Mouse (Mus musculus): ENCODE measurements around the gene E2f8. TPM values are rescaled to one million over a fixed set of nuclear protein-coding genes. Genes with fewer than 3 reads are reported as not detected.

E2f8 gene
- total RNA-seq, 2 experiments from 2014 or later, result 0.25 to 0.84 TPM

DNA sequence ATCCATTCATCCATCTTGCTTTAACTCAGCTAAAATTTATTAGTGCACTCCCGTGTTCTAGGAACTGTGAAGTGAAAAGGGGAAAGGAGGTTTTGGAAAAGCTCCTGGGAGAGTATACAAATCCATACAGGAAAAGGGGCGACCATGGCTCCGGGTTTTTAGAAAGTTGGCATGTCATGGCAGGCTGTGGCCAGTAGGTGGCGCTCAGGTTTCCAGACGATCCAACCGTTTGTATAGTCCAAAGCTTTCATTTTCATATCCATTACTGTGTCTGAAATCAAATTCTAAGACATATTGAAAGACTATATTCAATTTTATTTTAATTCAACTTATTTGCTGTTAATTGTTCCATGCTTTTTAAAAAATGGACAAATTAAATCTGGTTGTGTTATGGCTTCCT, 12.8 kb upstream of the E2f8 start:
- DNase-seq, result peak; percentile 29 to 42
- intact Hi-C loops (cut with DNase I), result loop anchor here (2.0 to 10.0 kb wide), 2 partner anchors 227 to 531 kb away; no protein-coding TSS in a partner anchor

DNA sequence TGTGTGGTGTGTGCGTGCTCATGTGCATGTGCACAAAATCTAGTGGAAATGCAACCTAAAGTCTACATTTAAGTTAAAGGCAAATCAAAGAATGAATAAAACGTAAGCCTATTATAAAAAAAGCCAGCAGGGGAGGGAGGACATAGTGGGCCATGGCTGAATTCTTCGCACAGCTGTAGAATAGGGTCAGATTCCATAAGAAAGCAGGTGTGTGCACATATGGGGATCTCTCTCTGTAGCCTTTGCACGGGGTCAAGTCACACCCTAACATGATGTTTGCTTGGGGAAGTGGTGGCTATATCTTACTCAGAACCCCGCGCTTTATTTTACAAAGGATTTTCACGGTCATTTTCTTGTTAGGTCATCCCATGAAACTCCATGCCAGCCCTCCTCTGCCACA, 11.7 kb upstream of the E2f8 start:
- no peak for DNase-seq
- intact Hi-C loops (cut with DNase I), result loop anchor here (10.0 kb wide), 1 partner anchor 532 kb away; no protein-coding TSS in a partner anchor

DNA sequence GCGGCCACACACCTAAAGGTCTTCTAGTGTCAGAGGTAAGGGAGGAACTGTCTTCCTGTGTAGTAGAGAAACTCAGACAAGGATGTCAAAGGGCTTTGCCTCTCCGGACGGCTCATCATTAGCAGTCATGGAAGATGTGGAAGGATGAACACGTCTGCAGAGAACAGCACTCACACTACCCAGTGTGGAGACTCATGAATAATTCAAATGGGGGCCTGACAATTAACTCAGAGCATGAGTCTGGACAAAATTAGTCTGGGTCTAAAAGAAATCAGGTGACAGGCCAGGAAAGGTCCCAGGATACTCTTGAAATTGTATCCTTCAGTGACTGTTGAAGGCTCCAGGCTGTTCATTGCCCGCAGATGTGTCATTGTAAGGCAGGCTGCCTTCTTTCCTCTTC, 9.6 kb upstream of the E2f8 start:
- intact Hi-C loops (cut with DNase I), result loop anchor here (10.0 kb wide), 1 partner anchor 534 kb away; no protein-coding TSS in a partner anchor
- DNase-seq, result no peak

DNA sequence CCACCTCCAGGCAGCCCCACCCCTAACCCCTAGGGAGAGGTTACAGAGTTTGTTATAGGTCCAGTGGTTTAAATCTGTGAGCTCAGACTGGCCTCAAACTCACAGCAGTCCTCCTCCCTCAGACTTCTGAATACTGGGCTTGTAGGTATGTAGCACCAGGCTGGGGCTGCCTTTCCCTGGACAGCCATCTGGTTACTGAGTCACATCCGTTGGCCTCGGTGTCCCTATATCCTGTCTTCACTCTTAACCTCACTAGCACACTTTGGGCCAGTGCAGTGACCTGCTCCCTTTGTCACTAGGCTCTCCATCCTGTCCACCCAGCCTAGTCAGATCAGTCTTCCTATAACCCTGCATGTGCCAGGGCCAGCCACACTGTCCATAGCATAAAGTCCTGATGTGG, 7.4 kb upstream of the E2f8 start:
- intact Hi-C loops (cut with DNase I), result loop anchor here (10.0 kb wide), 1 partner anchor 376 kb away; no protein-coding TSS in a partner anchor
- DNase-seq, result no peak

DNA sequence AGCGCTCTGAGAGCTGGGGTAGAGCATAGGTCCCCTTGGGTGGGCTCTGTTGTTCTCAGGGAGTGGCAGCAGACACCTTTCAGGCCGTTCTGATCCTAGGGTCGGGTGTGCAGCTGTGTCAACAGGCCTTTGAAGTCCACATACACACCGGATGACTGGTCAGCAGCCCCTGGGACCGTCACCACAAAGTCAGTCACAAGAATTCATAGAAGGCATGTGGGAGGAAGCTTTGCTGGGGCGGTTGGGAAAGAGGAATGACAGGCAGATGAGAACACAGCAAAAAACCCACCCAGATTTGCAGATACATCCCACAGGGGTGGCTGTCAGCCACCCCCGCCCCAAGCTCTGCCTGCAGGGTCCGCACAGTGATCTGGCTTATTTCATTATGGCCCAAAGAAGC, 6.6 kb upstream of the E2f8 start:
- intact Hi-C loops (cut with DNase I), result loop anchor here (10.0 kb wide), 1 partner anchor 377 kb away; no protein-coding TSS in a partner anchor
- DNase-seq, result no peak

DNA sequence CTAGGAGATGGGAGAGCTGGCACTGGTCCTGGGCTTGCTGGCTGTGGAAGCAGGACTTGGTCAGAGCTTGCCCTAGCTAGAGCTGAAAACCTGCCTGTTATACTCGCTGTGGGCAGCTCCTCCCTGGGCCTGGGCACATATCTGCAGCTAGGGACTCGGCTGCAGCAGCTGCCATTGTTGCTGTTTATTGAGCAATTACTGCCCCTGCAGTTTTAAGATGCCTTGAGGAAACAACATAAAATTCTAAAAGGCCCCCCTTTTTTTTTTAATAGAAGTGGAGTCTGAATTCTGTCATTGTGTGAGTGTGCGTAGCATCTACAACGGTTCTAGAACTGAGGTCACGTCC, 2.8 kb upstream of the E2f8 start:
- intact Hi-C loops (cut with DNase I), result loop anchor here (10.0 kb wide), 1 partner anchor 381 kb away; no protein-coding TSS in a partner anchor

DNA sequence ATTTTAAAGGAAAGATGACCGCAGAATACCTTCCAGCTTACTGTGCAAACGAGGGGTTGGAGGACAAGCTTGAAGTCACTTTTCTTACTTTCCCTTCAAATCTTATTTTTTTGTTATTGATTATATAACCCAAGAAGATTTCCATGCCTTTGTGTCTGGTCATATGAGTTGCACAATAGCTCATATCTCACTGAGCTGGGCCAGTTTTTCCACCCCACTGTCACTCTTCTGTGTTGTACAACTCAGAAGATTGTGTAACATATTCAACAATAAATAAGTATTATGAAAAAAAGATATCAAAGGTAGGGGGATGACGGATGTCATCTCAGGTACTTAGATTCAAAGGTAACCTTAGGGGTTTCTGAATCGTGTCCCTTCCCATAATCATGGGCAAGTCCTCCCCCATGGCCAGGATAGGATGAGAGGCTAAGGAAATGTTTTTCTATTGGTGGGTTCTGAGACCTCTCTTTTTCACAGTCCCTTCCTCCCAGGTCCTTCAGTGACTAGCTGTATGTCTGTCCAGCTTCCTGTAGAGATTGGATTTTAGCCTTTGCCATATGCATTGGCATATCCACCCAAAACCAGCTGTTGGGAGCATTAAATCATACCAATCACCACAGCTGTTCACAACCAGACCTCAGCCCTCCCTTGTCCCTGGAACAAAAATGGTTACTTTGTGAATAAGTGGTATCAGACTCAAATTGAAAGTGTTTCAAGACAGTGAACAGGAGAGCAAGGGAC, 2.3 kb upstream of the E2f8 start:
- no peak for DNase-seq
- intact Hi-C loops (cut with DNase I), result loop anchor here (10.0 kb wide), 1 partner anchor 381 kb away; no protein-coding TSS in a partner anchor

More for the DNA sequence above, 2.8 kb upstream of the E2f8 start:
- no peak for DNase-seq

DNA sequence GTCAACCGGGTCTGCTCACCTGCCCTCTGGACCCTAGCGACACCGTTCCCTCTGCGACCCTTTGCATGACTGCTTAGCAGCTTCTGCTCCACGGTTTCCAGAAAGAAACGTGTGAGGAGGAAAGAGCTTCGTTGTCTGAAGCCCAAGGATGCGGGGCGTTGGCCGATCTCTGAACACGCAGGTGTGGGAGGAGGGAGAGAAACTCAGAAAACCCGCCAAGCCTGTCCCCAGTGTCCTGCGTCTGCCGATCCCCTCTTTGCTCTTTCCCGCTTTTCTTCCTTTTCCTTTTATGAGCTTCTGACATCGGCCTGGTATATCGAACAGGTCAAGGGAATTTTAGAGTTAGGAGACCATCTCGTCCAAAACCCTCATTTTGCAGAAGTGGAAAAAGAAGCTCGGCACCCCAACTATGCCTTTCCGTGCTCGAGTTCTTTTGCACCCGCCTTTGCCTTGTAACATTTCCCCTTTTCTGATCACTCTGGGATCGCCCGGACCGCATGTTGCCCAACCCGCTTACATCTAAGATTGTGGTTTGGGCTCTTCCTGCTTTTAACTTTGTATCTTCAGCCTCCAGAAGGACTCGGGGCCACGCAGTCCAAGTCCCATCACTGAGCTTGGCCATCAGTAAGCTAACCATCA, 694 bp upstream of the E2f8 start:
- no peak for DNase-seq
- intact Hi-C loops (cut with DNase I), result loop anchor here (10.0 kb wide), 1 partner anchor 383 kb away; no protein-coding TSS in a partner anchor

DNA sequence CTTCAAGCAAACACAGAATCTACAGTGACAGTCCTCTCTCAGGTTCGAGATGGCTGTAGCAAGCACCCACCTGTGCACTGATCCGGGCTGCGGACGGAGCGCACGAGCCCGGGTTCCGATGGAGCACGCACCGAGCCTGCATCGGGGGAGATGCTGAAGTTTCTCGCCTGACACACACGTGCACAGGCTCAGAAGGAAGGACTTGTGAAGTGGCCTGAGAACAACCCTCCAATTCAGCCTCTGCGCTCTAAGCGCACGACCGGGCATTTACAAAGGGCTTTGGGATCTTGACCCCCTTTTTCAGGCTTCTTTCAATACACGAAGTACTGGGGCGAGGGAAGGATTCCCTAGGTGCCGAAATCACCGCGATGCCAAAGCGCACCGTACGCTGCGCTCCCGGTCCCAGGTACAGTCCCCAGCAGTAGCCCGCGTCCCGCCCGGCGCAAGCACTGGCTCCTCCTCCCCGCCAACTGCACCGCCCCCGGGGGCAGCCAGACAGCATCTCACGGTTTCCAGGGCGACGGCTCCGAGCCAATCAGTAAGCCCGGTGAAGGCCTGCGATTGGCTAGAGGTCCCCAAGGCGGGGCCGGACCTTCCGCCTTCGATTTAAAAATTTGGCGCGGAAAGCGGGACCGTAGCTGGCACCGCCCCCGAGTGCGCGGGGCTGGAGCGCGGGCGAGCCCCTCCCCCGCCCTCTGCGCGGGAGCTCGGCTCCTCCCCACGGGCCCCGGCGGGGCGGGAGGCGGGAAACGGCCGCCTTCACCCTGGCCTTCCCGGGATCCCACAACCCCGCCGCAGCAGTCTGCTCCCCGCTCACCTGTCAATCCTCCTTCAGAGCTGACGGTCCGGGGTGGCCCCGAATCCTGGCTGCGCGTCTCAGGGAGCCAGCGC, 560 bp downstream of the E2f8 start:
- DNase-seq, result peak; percentile 93 to 94
- intact Hi-C loops (cut with DNase I), result loop anchor here (10.0 kb wide), 1 partner anchor 384 kb away; no protein-coding TSS in a partner anchor

DNA sequence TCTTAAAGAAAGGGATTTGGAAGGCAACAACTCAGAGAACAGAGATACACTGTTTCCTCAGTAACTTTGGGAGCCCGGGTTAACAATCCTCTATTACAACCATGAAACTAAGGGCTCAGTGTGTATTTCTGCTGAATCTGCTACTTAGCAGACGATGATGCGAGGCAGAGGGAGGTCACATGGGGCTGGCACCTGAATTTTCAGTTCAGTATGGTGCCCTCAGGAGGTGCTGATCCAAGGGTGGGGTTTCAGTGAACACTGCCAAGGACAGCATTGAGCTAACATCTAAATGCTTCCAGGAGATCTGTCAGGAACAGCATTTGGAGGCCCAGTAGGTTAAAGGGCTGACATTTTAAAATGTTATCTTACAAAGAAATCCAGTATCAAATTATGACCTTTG, 1.8 kb downstream of the E2f8 start:
- intact Hi-C loops (cut with DNase I), result loop anchor here (5.0 kb wide), 2 partner anchors 72 to 127 kb away; no protein-coding TSS in a partner anchor
- no peak for DNase-seq

DNA sequence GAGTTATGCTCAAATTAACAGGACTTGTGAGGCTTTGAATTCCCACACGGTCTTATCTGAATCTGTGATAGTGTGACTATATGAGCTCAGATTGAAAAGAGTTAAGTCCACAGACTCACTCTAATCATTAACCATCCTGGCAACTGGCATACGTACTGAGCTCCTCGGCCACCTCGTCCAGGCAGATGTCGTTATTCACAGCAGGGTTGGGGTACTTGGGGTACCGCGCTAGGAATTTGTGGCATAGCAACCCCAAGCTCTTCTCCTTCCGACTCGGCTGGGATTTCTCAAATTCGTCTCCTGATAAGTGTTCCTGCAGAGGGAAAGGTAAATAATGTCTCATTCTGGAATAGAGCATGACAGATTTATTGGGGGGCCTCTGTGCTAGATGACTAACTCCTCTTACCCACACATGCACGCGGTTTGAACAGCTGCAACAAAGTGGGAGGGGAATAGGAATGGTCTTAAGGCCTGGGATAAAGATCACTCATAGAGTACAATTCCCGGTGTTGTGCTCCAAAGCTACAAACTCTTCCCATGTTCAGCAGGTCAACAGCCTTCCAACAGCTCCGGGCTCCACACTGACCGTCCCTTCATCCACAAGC, 3.5 kb downstream of the E2f8 start:
- no peak for DNase-seq
- intact Hi-C loops (cut with DNase I), result loop anchor here (5.0 kb wide), 2 partner anchors 71 to 126 kb away; no protein-coding TSS in a partner anchor

DNA sequence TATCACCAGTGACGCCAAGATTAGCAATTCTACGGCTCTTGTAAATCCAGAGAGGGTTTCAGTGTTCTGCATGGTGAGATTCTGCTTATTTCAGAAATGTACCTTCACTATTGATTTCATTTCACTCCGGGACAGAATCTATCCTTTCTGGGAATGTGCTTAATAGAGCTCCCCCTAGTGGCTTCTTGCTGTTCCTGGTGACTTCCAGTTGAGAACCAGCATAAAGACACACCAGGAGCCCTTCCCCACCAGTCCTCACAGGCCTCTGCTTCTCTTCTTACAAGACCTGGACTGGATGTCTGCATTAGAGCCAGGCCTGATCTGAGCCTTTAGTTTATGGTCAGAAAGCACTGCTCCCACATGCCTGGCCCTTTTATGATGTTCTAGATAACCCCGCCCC, 4.9 kb downstream of the E2f8 start:
- DNase-seq, result no peak

DNA sequence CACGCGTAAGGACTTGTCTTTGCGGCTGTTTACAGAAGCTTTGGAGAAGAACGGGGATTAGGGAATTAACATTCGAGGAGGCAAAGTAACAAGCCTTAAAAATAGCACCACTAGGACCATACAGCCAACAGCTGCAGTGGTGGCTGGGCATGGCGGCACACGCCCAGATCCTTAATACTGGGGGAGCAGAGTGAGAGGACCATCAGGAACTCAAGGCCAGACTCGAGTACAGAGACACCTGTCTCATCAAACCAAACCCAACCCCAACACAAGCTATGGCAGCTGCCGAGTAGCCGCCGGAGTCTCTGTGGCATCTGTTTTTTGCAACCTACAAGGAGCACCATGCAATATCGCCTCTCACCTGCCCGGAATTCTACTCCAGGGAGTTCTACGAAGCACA, 6.3 kb downstream of the E2f8 start:
- intact Hi-C loops (cut with DNase I), result loop anchor here (5.0 kb wide), 2 partner anchors 68 to 123 kb away; no protein-coding TSS in a partner anchor
- DNase-seq, result no peak

More for the DNA sequence above, 4.9 kb downstream of the E2f8 start:
- intact Hi-C loops (cut with DNase I), result loop anchor here (5.0 kb wide), 2 partner anchors 69 to 124 kb away; no protein-coding TSS in a partner anchor

DNA sequence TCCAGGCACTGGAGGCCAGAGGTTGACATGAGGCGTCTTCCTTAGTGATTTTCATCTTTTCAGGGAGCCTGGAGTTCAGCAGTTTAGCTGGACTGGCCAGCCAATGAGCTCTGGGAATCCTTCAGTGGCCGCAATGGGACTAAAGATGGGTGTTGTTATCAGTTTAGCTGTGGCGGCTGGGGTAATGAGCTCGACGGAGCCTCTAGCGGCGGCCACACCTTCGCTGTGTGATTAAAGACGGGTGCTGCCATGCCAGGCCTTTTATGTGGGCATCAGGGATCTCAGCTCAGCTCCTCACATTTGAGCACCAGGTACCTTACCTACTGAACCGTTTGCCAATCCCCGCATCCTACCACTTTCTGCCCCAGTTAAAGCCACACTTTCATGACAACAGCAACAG, 10.1 kb downstream of the E2f8 start:
- no peak for DNase-seq
- intact Hi-C loops (cut with DNase I), result no loop called here

DNA sequence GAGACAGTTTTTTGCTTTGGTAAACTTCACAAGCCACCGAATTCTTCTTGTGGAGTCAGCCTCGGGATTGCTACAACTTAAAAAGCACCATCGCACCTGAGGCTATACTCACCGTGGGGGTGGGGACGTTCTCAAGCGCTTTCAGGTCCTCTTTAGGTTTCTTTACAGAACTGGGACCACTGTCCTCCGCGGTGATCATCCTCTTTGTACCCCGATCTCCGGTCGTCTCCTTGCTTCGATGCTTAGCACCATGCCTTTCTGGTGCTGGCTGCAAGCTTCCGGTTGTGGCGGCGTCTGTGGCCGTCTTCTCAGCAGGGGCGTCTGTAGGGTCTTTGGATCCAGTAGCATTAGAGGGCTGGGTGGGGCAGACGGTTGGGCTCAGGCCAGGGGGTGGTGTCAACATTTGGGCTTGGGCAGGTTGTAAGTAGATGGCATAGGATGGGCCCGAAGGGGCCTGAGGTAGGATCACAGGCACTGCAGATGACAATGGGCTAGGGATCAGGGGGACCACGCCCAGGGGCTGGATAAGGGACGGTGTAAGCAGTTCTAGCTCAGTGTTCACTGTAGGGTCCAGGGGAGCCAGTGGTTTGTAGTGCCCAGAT, 10.7 kb downstream of the E2f8 start:
- intact Hi-C loops (cut with DNase I), result no loop called here
- DNase-seq, result no peak

DNA sequence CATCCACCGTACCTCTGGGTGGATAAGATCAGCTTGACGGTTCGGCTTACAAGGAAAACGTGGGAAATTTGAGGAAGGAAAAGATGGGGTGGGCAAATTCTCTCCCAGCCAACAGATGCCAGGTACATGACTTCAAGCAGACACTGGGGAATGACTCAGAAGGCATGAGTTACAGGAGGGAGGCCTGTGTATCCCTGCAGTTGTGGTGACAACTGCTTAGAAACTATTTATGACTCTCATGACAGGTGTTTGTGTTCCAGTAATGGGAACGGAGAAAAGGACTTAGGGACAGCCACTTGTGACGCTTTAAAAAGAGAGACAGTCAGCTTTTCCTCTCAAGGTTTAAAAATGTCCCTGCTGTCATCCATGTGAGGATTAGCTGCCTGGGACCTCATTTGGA, 11.3 kb downstream of the E2f8 start:
- intact Hi-C loops (cut with DNase I), result no loop called here
- DNase-seq, result no peak

DNA sequence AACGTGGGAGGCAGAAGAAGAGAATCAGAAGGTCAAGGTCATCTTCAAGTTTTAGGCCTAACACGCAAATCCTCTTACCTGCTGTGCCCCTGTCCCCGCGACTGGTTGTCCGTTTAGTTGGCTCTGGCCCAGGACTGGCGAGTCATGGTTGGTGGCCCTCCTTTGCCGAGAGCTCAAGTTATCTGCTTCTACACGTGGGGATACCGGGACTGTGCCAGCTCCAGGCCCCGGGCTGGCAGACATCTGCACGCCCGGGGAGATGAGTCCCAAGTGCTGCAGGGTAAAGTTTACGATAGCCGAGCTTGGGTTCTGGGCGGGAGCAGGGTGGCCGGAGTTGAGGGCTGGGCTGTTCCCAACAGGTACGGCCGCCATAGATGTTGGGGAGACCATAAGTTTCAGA, 13.8 kb downstream of the E2f8 start:
- intact Hi-C loops (cut with DNase I), result no loop called here
- DNase-seq, result no peak

DNA sequence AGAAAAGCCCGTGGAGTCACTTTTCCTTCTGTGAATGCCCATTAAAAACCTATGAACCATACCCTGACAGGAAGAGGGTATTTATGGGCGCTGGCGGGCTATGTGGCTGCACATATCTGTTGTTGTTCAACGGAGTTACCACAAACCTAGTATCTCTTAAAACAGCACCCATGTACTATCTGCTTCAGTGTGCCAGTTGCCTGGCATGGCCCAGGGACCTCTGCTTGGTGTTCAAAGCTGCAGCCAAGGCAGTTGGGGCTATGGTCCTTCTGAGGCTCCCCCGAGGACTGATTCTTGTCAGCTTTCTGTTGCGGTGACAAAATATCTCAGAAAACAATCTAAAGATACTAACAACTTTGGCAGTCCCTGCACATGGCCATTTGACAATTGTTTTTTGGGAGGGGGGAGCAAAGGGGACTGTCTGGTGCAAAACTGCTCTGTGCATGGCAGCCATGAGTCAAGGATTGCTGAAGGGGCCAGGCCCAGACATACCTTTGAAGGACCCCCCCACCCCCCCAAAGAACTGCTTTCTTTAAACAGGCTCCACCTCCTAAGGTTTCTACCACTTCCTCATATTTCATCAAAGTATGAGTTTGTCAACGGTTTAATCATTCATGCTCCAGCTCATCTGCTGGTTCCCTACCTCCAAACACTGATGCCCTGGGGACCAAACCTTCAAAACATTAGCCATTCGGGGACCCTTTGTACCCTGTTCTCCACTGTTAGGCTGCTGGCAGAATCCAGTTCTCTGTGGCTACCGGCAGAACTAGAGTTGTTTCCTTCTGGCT, 16.5 kb downstream of the E2f8 start:
- no peak for DNase-seq
- intact Hi-C loops (cut with DNase I), result no loop called here

DNA sequence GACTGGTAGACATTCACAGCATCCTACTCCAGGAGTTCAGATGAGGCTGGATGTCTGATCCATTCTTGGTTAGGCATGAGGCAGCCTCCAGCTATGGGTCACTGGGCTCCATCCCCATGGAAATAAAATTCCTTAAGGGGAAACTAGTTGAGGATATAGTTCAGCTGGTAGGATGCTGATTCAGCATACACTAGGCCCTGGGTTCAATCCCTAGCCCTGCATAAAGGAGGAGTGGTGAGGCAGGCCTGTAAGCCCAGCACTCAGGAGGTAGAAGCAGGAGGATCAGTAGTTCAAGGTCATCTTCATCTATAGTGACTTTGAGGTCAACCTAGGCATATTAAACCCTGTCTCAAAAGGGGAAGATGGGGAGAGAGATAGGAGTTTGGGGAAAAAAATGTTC, 17.2 kb downstream of the E2f8 start:
- DNase-seq, result no peak
- intact Hi-C loops (cut with DNase I), result no loop called here
